Mouse (Mus musculus) MEL (cell line): Measurements from ENCODE around the gene Dars. TPM values are rescaled to one million over a fixed set of nuclear protein-coding genes. Genes with fewer than 3 reads are reported as not detected.
A peak's percentile ranks its signal among the peaks of the same experiment; 100 is the strongest.

ENCODE experiments used
- DNase-seq: peaks from one replicate; pipeline ENCODE4 v3.0.0; 2011; ENCODE audit warnings: low read depth, low spot score
- H3K27ac ChIP-seq: 2 replicates; pipeline ENCODE4 v1.5.1; 2012; ENCODE audit warnings: low read depth, mild to moderate bottlenecking, control low read depth, low read length, moderate library complexity; ENCODE audit not compliant: control insufficient read depth
- H3K27me3 ChIP-seq, 2 experiments: fragments of 150-350 bp in 1 of 2; sonication (generic) in 1 of 2; 2 replicates each; pipeline ENCODE4 v1.6.1; 2012; ENCODE audit warnings: low read length in 2 of 2, mild to moderate bottlenecking in 2 of 2, improper control_type of control experiment in 1 of 2, moderate library complexity in 1 of 2; ENCODE audit not compliant: insufficient read depth in 2 of 2, control insufficient read depth in 1 of 2
- H3K36me3 ChIP-seq, 2 experiments: 2 replicates each; pipeline ENCODE4 v1.6.1; 2012 to 2014; ENCODE audit warnings: low read length in 2 of 2, improper control_type of control experiment in 1 of 2, inconsistent platforms in 1 of 2, mild to moderate bottlenecking in 1 of 2; ENCODE audit not compliant: insufficient read depth in 2 of 2, control insufficient read depth in 1 of 2
- H3K4me1 ChIP-seq, 2 experiments: fragments of 150-350 bp in 1 of 2; sonication (generic) in 1 of 2; 2 replicates each; pipeline ENCODE4 v1.6.1; 2012; ENCODE audit warnings: low read length in 2 of 2, improper control_type of control experiment in 1 of 2, mild to moderate bottlenecking in 1 of 2; ENCODE audit not compliant: insufficient read depth in 2 of 2, control insufficient read depth in 1 of 2
- H3K4me3 ChIP-seq, 2 experiments: fragments of 150-350 bp in 1 of 2; sonication (generic) in 1 of 2; 2 replicates each; pipeline ENCODE4 v1.5.1; 2012; ENCODE audit warnings: low read depth in 2 of 2, low read length in 2 of 2, mild to moderate bottlenecking in 2 of 2, moderate library complexity in 2 of 2, control low read depth in 1 of 2, improper control_type of control experiment in 1 of 2; ENCODE audit not compliant: control insufficient read depth in 1 of 2, insufficient read depth in 1 of 2
- H3K79me2 ChIP-seq: 2 replicates; pipeline ENCODE4 v1.6.1; 2012; ENCODE audit warnings: mild to moderate bottlenecking, low read length, moderate library complexity; ENCODE audit not compliant: control insufficient read depth, poor library complexity, insufficient read depth
- H3K9ac ChIP-seq: 2 replicates; pipeline ENCODE4 v1.6.1; 2012; ENCODE audit warnings: low read depth, mild to moderate bottlenecking, control low read depth, low read length, moderate library complexity; ENCODE audit not compliant: control insufficient read depth, poor library complexity, severe bottlenecking
- H3K9me3 ChIP-seq: fragments of 150-350 bp; sonication (generic); replicated peaks from 2 replicates; pipeline ENCODE4 v1.6.1; 2012; ENCODE audit warnings: mild to moderate bottlenecking, low read length, improper control_type of control experiment, moderate library complexity; ENCODE audit not compliant: insufficient read depth
- CHD1 ChIP-seq: IDR thresholded peaks from 2 replicates; pipeline ENCODE4 v1.6.1; 2012; ENCODE audit warnings: low read depth, mild to moderate bottlenecking, inconsistent platforms, low read length, improper control_type of control experiment
- E2F4 ChIP-seq: IDR thresholded peaks from 2 replicates; pipeline ENCODE4 v1.6.1; 2011; ENCODE audit warnings: low read depth, low read length, improper control_type of control experiment, borderline replicate concordance
- ELF1 ChIP-seq: IDR thresholded peaks from 2 replicates; pipeline ENCODE4 v1.6.1; 2014; ENCODE audit warnings: low read depth, mild to moderate bottlenecking, inconsistent platforms, low read length, improper control_type of control experiment, moderate library complexity
- EP300 ChIP-seq, 2 experiments: IDR thresholded peaks; 2 replicates each; pipeline ENCODE4 v1.6.1; 2011; ENCODE audit warnings: improper control_type of control experiment in 2 of 2, low read length in 2 of 2, low read depth in 1 of 2, mild to moderate bottlenecking in 1 of 2
- GATA1 ChIP-seq: IDR thresholded peaks from 2 replicates; pipeline ENCODE4 v1.6.1; 2011; ENCODE audit warnings: low read depth, low read length, improper control_type of control experiment
- HCFC1 ChIP-seq: IDR thresholded peaks from 2 replicates; pipeline ENCODE4 v1.6.1; 2012; ENCODE audit warnings: low read depth, mild to moderate bottlenecking, inconsistent platforms, low read length, improper control_type of control experiment, moderate library complexity
- JUND ChIP-seq: IDR thresholded peaks from 2 replicates; pipeline ENCODE4 v1.6.1; 2011; ENCODE audit warnings: low read depth, mild to moderate bottlenecking, improper control_type of control experiment, low read length
- MAX ChIP-seq: IDR thresholded peaks from 2 replicates; pipeline ENCODE4 v1.6.1; 2011; ENCODE audit warnings: low read length, improper control_type of control experiment
- MAZ ChIP-seq: IDR thresholded peaks from 2 replicates; pipeline ENCODE4 v1.6.1; 2012; ENCODE audit warnings: low read depth, mild to moderate bottlenecking, inconsistent platforms, low read length, improper control_type of control experiment
- MEF2A ChIP-seq: IDR thresholded peaks from 2 replicates; pipeline ENCODE4 v1.6.1; 2014; ENCODE audit warnings: low read depth, mild to moderate bottlenecking, inconsistent platforms, low read length, improper control_type of control experiment; ENCODE audit not compliant: poor library complexity, insufficient replicate concordance, severe bottlenecking; ENCODE audit errors: extremely low read depth
- MXI1 ChIP-seq: IDR thresholded peaks from 2 replicates; pipeline ENCODE4 v1.6.1; 2011; ENCODE audit warnings: mild to moderate bottlenecking, low read depth, low read length, improper control_type of control experiment
- MYC ChIP-seq: IDR thresholded peaks from 2 replicates; pipeline ENCODE4 v1.6.1; 2011; ENCODE audit warnings: low read depth, mild to moderate bottlenecking, low read length, improper control_type of control experiment, moderate library complexity
- NRF1 ChIP-seq: IDR thresholded peaks from 2 replicates; pipeline ENCODE4 v1.6.1; 2014; ENCODE audit warnings: low read depth, mild to moderate bottlenecking, inconsistent platforms, low read length, improper control_type of control experiment, moderate library complexity; ENCODE audit not compliant: poor library complexity, insufficient read depth, severe bottlenecking
- POLR2AphosphoS5 ChIP-seq: IDR thresholded peaks from 2 replicates; pipeline ENCODE4 v1.6.1; 2012; ENCODE audit warnings: low read depth, borderline replicate concordance, mild to moderate bottlenecking, inconsistent platforms, low read length, moderate library complexity, mixed read lengths
- TAL1 ChIP-seq: IDR thresholded peaks from 2 replicates; pipeline ENCODE4 v1.6.1; 2012; ENCODE audit warnings: mild to moderate bottlenecking, inconsistent platforms, low read length, moderate library complexity, mixed read lengths
- TBP ChIP-seq: IDR thresholded peaks from 2 replicates; pipeline ENCODE4 v1.8.0; 2011; ENCODE audit warnings: low read depth, low read length, improper control_type of control experiment
- USF1 ChIP-seq: IDR thresholded peaks from 2 replicates; pipeline ENCODE4 v1.6.1; 2014; ENCODE audit warnings: low read depth, mild to moderate bottlenecking, inconsistent platforms, low read length, improper control_type of control experiment, moderate library complexity
- ZMIZ1 ChIP-seq: IDR thresholded peaks from 2 replicates; pipeline ENCODE4 v1.6.1; 2012; ENCODE audit warnings: low read depth, mild to moderate bottlenecking, inconsistent platforms, low read length, improper control_type of control experiment, moderate library complexity
- polyA plus RNA-seq, 2 experiments: library from polyadenylated mRNA; stranded (reverse) in 1 of 2; unstranded in 1 of 2; fragments of >175 nt in 1 of 2; fragments of >200 nt in 1 of 2; gene quantifications; 2 replicates each; pipeline versions ENCODE4 v1.2.1 to v1.2.4; 2012; ENCODE audit warnings: low replicate concordance in 2 of 2, low read depth in 1 of 2; ENCODE audit not compliant: insufficient read length in 2 of 2, insufficient read depth in 1 of 2, missing spikeins in 1 of 2
- total RNA-seq: library from RNA; depleted of rRNA; stranded (reverse); fragments of 300-350 nt; gene quantifications from 2 replicates; pipeline ENCODE4 v1.2.3, GENCODE M21; 2012

The Dars gene
- total and polyA plus RNA-seq, 3 experiments = 95.2 to 104 TPM; not detected in 1

GRCm38 (mm10) chr1:128417533-128417888, 343 bp upstream of the Dars start:
- Histone ChIP-seq H3K4me1 (peaks cover 2 to 8% of the 10 kb centered on the region in 2 experiments; a peak in 3 of 4 replicates), H3K9ac (peak overlapping the region; percentile 44), H3K79me2 (peaks cover 14% of the 10 kb centered on the region), H3K4me3 (peak overlapping the region; percentile 23 to 46), H3K9me3 (no peaks in the 10 kb centered on the region), H3K36me3 (peaks cover 5 to 20% of the 10 kb centered on the region in 2 experiments; a peak in 3 of 4 replicates), H3K27me3 (no peaks in the 10 kb centered on the region), H3K27ac (no peak overlapping the region)
- DNase-seq = no peak
- TF ChIP-seq TBP (no peak), ELF1 (no peak), USF1 (no peak), NRF1 (no peak), MXI1 (no peak), POLR2AphosphoS5 (no peak), TAL1 (no peak)

GRCm38 (mm10) chr1:128411141-128411540, 6.0 kb downstream of the Dars start:
- Histone ChIP-seq H3K4me1 (peaks cover 0 to 5% of the 10 kb centered on the region in 2 experiments; a peak in 3 of 4 replicates), H3K4me3 (no peak overlapping the region), H3K79me2 (peaks cover 13% of the 10 kb centered on the region; the same call in 1 of the 2 replicates), H3K27me3 (no peaks in the 10 kb centered on the region), H3K9me3 (no peaks in the 10 kb centered on the region), H3K36me3 (peaks cover 28 to 34% of the 10 kb centered on the region in 2 experiments), H3K27ac (no peak overlapping the region), H3K9ac (no peak overlapping the region)
- TF ChIP-seq NRF1 = no peak
- no peak for TF ChIP-seq MAZ
- no peak for TF ChIP-seq TBP
- no peak for TF ChIP-seq CHD1
- no peak for TF ChIP-seq GATA1
- no peak for TF ChIP-seq EP300 (IDR thresholded peaks at IDR 0.05; ENCODE audit: low read depth in 1 of 2, low read length in 2 of 2)
- no peak for TF ChIP-seq MYC
- TF ChIP-seq ZMIZ1 = no peak
- no peak for TF ChIP-seq MEF2A
- TF ChIP-seq MXI1 = no peak
- TF ChIP-seq HCFC1 = no peak
- TF ChIP-seq E2F4 = no peak
- no peak for TF ChIP-seq JUND
- no peak for TF ChIP-seq USF1
- no peak for TF ChIP-seq MAX
- DNase-seq = no peak
